Mouse (Mus musculus): ENCODE data around the gene Golga7b.

- TF ChIP-seq POLR2A (IDR thresholded peaks at IDR 0.05; ENCODE audit: extremely low read depth, insufficient read depth, low read length) (no peak), CTCF (IDR thresholded peaks at IDR 0.05; ENCODE audit: extremely low read depth, insufficient read depth, low read length) (no peak)
Observed at GRCm38 (mm10) chr19:42268337-42268736, 21.0 kb downstream of the Golga7b start.

Measured in cortical plate, adult 2 months (tissue).